Mouse (Mus musculus) frontal cortex, postnatal 25 days (tissue): Measurements from ENCODE around the gene Olfr222.
"Not testable (repeated sequence)": the region's sequence is repeated elsewhere in the genome, so short reads cannot be mapped to it uniquely, and the experiment has no call there.

Experiments
- DNase-seq, 2 experiments: peaks; one replicate each; pipeline ENCODE4 v3.0.0; 2022; ENCODE audit warnings: low spot score in 2 of 2

Olfr222 gene

DNA sequence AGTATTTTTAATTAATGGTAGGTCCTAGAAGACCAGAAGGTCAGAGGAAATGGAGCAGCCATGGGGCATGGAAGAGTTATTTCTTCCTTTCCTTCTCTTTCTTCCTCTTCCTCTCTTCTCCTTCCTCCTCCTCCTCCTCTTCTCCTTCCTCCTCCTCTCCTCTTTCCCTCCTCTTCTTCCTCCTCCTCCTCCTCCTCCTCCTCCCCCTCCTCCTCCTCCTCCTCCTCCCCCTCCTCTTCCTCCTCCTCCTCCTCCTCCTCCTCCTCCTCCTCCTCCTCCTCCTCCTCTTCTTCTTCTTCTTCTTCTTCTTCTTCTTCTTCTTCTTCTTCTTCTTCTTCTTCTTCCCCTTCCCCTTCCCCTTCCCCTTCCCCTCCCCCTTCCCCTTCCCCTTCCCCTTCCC, at the start of gene Olfr222:
Olfr222 (minus strand) TSS at position 101 of the 400 bp plus-strand sequence.
- DNase-seq = not testable (repeated sequence)

DNA sequence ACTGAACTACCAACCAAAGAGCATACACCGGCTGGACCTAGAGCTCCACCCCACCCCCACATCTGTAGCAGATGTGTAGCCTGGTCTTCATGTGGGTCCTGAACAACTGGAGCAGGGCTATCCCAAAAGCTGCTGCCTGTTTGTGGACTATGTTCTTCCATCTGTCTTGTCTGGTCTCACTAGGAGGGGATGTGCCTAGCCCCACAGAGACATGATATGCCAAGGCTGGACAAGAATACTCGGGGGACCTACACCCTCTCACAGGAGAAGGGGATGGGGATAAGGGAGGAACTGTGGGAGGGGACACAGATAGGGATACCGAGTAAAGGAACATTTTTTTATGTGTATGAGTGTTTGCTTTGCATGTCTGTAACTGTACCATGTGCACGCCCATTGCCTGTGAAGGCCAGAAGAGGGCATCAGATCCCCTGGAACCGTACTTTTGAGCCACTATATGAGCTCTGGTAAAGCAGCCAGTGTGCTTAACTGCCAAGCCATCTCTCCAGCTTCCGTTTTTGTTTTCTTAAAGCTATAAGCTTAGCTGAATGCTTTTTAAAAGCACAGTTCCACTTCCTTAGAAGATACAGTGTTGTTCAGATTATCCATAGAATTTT, 48.1 kb upstream of the Olfr222 start:
- DNase-seq = peak; percentile 19 to 37

DNA sequence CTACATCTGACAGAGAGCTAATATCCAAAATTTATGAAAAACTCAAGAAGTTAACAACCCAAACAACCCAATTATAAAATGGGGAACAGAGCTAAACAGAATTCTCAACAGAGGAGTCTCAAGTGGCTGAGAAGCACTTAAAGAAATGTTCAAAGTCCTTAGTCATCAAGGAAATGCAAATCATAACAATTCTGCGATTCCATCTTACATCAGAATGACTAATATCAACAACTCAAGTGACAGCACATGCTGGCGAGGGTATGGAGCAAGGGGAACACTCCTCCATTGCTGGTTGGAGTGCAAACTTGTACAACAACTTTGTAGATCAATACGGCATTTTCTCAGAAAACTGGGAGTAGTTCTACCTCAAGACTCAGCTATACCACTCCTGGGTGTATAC, 46.2 kb upstream of the Olfr222 start:
- DNase-seq = no peak

DNA sequence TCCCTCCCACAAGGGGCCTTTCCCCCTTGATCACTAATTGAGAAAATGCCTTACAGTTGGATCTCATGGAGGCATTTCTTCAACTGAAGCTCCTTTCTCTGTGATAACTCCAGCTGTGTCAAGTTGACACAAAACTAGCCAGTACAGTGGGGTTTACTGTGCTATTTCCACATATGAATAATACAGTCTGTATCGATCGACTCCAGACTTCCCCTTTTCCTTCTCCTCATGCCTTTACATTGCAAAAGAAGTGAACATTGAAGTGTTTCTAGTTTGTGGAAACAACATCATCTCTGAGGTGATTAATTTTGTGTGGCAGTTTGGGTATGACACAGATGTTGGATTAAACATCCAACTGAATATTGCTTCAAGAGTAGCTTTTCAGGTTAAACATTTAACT, 41.0 kb upstream of the Olfr222 start:
- DNase-seq = not testable (repeated sequence)

DNA sequence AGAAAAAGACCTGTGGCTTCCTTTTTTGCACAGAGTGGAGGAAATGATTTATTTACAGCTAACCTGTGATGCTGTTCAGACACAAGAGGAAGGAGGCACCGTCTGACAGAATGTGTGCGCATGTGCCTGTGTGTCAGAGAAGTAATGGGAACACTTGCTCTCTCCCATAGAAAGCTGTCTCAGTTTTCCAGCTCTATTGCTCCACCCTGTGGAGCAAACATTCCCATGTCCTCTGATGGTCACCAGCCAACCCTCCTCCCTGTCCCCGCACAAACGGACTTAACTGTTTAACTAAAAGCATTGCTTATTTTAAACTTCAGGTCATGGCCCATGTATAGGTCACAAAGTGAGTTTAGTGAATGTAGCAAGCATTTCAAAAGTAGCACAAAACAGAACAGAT, 38.1 kb upstream of the Olfr222 start:
- peak in 1 of 2 experiments; percentile 16 for DNase-seq

DNA sequence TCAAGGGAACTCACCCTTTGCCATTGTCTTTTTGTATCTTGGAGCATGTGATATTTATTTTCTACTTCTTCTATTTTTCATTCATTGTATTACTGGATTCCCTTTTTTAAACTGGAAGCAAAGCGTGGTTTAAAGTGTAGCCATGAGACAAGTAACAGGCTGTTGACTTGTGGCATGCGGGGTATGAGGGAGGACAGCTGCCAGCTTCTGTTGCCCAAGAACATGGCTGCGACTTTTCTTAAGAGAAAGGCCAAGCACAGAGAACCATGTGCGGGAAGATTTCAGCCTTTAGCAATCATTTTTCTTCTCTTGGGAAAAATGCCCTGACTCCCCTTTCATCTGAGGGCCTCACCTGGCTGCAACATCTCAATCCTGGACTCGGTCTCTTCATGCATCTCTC, 35.6 kb upstream of the Olfr222 start:
- DNase-seq = no peak

DNA sequence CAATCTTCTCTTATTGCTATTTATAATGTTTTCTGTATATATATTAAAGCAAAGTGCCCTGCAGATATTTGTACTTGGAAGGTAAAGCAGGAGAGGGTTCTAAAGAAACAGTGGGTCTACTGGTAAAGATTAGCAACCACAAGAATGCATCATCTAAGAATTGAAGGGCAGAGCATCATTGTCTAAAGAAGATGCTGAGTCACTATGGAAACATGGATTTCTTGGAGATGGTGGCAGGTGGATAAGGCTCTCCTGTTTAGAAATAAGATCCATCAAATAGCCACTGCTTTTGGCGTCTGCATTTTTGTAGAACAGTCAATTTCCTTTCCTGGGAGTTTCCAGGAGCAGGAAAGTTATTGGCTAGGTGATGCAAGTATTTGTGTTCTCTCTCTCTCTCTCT, 26.3 kb upstream of the Olfr222 start:
- no peak for DNase-seq

DNA sequence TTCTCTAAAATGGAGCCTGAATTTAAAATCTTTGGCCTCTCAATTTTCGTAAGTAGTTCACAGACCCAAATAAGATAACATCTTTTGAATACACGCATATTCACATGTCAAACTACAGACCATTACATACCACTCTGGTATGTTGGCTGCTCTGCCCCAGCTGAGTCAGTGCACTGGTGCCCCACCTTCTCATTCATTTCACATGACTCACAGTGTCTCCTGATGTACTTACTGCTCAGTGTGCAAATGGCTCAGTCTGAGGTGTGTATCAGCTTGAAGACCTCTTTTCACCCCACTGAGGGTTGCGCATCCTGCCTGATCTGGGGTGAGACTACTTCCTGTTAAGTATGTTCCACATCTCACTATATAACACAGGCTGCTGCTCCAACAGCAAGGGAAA, 24.8 kb upstream of the Olfr222 start:
- no peak for DNase-seq

DNA sequence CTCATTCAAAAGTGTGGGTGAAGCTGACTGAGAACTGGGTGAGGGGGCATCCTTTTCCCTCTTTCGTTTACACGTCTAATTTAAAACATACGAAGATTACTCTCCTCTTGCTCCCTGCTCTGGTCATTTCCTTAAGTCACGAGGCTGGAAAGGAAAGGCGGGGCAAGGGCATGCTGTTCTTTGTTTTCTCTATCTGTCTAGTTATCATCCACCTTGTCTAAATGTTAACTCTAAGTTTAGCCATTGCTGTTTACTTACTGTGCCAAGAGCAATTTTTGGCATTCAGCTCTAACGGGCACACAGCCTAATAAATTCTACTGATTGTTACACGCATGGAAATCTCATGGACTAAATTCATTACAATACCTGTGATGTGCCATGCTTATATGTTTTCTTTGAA, 23.2 kb upstream of the Olfr222 start:
- no peak for DNase-seq

DNA sequence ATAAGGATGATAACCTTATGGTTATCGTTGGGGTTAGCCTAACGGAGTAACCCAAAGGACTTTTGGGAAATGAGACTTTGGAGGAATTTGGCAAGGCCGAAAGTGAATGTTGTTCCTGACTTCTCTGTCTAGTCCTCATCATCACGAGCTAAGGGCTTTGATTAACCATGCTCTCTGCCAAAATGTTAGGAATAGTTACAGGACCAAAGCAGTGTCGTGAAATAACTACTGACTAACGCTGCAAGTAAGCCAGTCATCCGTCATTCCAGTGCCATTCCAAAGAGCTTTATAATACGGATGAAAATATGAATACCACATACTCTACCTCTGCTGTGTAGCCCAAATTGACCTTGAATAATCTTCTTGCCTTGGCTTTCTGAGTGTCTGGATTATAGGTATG, 20.9 kb upstream of the Olfr222 start:
- DNase-seq = no peak

DNA sequence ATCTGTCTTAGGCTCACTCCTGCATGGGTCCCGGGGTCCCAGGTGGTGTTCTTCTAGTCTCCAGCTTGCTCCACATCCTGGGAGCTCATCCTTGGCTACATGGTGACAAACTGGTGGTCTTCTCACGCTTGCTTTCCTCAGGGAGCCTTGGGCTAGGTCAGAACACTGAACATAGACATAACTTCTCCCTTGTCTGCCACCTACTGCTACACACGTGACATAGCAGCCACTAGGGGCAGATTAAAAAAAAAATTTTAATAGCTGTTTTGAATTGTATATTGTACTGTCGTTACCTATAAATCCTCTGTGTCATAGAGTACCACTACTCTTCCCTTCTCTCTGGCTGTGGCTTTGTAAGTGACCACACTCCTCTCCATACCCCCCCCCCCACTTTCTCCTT, 20.1 kb upstream of the Olfr222 start:
- DNase-seq = no peak

DNA sequence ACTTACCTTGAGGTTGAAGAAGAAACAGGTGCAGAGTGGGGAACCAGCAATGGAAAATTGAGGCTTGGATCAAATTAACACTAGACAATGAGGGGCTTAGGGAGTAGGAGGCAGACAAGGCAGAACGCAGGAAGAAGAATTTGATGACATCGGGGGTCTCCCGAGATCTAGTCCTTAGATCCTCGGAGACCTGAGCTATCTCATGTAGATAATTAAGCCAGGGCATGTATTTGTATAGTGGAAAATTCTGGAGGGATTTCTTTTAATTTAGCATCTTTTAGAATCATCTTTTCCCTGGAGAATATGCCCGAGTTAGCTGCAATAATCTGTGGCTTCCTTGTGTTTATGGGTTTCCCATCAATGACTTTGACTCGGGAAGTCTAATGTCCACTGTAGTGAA, 17.2 kb upstream of the Olfr222 start, which contains the start of gene Olfr223:
Olfr223 (minus strand) TSS at position 101 of the 400 bp plus-strand sequence.
- DNase-seq = no peak

DNA sequence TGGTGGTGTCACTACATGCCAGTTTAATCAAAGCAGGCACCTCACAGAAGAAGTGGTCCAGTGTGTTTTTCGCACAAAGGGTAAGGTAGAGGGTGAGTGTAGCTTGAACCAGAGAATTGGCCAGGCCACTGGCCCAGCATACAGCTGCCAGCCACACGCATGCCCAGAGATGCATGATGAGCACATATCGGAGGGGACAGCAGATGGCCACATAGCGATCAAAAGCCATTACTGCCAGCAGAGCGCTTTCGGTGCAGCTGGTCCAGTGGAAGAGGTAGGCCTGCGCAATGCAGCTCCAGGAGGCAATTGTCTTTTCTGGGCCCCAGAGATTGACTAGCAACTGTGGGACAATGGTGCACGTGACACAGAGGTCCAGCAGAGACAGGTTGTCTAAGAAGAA, 13.5 kb upstream of the Olfr222 start:
- no peak for DNase-seq

DNA sequence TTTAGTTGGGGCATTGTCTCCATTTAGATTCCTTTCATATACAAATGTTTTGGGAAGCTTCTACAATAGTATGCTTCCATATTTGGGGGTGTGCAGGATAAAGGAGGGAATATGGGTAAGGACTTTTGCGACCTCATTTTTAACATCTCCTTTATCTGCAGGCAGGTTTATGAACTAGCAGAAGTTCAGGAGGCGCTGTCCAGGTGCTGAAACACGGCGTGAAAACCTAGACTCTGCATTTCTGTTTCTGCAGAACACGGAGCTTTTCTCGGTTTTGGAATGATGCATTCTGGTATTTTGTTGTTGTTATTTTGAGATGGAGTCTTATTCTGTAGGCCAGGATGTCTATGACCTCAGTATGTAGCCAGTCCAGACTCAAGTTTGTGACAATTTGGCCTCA, 8.5 kb upstream of the Olfr222 start:
- no peak for DNase-seq

DNA sequence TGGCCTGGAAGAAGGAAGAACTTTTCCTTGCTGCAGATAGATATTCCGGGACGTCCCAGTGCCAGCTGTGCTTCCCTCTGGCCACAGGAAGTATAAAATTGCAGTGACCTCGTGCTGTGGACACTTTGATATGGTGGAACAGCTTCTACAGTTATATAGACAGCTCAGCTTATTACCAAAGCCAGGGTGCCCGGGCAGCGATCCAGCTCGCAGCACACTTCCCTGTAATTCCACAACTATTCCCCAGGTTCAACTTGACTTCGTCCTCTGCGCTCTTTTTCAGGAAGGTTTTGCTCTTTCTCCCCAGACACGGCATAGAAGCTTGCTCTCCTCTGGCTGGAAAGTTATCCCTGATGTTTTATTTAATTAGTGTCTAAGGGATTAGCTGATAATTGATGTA, 309 bp downstream of the Olfr222 start:
- DNase-seq = no peak

DNA sequence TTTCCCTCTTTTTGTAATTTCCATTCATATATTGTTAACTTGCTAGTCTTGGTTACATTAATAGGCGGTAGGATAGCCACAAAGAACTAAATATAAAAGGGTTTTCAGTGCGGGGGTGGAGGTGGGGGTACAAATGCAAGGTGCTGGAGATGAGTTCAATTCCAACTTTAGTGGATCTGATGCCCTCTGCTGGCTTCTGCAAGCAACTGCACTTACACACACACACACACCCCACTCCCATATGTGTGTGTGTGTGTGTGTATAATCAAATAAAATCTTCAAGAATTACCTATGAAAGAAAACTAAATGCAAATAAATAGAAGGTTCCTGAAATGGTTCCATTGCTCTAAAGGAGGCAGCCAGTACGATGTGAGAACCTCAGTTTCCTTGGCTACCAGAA, 6.7 kb downstream of the Olfr222 start:
- no peak for DNase-seq

DNA sequence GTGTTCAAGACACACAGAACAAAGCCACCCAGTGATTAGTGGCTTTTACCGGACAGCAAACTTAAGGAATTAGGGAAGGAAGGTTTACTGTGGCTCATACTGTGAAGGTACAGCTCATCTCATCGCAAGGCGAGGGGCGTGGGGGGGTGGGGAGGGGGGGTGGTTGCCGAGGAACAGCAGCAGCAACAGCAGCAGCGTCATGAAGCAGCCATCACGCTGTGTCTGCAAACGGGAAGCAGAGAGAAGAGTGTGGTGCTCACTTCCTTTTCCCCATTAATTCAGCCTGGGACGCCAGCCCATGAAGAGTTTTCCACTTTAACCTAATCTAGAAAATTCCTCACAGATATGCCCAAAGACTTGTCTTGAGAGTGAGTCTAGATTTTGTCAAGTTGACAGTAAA, 13.2 kb downstream of the Olfr222 start:
- DNase-seq = no peak

DNA sequence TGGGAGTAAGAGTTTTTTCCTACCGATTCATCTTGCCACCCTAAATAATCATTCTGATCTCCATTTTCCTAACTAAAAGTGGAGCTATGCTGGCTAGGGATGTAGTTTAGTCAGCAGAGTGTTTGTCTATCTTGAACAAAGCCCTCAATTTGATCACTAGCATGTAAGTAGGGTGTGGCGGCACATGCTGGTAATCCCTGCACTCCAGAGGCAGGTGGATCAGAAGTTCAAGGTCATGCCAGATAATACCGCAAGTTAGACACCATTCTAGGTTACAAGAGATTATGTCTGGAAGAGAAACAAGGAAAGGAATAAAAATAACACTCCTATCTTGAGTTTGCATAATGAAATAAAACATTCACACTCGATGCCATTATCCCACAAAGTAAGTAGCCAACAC, 13.7 kb downstream of the Olfr222 start:
- no peak for DNase-seq

DNA sequence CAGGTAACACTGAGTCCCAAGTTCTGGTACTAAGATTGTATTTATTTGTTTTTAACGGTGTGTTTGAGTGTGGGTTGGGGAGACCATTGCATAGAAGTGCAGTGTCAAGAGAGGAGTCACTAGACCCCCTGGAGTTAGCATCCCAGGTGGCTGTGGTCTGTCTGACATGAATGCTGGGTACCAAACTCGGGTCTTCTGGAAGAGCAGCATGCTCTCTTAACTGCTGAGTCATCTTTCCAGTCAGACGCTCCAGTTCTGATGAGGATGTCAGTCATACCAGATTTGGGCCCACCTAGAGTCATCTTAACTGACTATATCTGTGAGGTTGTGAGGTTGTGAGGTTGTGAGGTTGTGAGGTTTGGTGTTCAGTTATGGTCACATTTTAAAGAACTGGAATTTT, 15.1 kb downstream of the Olfr222 start:
- DNase-seq = no peak

DNA sequence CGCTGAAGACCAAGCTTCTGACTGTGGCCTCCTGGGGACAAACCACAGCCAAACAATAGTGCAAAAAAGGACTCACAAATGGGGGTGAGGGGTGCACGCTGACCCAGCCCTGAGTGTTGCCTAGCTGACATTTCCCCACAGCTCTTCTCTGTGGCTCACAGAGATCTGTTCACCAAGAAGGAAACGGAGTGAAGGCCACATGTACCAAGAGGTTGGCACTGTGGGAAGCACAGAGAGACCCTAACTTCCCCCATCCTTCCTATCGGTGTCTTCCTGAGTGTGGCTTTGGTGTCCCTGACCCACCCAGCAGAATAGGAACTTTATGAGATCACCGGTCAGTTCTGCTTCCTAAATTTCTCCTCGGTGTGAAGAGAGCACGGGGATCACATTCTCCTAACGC, 21.5 kb downstream of the Olfr222 start:
- DNase-seq = no peak

DNA sequence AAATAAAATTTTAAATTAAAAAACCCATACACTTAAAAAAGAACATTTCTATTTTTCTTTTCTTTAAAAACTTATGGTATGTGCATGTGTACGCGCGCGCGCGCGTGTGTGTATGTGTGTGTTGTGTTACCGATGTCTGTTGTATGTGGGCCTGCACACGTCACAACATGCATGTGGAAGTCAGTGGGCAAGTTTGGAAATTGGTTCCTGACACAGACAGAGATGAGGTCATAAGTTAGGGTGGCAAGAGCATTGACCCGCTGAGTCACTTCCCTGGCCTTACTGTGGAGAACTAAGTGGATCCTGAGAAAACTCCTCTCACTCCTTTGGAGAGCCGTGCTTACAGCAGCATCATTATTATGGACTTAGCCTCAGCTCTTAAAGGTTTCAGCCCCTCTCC, 21.9 kb downstream of the Olfr222 start:
- DNase-seq = no peak

DNA sequence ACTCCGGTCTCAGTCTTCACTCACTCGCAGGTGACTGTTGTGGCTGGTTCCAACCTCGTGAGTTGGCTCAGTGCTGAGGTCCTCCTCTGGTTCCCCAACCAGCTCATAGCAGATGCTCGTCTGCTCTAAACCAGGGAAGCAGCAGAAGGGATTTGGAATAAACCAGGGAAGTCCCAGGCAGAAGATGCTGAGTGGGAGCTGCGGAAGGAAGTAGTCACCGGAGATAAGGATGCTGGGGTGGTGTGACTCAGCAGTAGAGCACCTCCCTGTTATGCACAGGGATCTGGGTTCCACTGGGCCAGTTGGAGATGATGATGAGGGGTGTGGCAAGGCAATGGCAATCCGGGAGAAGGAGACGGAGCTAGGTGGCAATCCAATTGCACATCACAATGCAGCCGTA, 32.0 kb downstream of the Olfr222 start:
- DNase-seq = no peak

DNA sequence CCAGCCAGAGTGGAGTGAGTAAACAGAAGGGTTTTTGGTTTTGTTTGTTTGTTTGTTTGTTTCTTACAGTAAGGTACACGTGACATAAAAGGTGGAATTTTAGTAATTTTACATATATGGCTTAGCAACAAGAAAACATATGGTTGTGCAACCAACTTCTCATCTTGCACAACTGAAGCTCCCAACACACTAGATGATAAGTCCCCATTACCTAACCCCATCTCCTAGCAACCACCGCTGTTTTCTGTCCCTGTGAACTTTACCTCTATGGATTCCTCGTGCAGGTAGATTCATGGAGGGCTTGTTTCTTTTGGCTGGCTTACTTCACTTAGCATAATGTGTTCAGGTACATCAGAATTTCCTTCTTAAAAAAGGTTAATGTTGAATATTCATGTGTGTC, 32.7 kb downstream of the Olfr222 start:
- DNase-seq = no peak

DNA sequence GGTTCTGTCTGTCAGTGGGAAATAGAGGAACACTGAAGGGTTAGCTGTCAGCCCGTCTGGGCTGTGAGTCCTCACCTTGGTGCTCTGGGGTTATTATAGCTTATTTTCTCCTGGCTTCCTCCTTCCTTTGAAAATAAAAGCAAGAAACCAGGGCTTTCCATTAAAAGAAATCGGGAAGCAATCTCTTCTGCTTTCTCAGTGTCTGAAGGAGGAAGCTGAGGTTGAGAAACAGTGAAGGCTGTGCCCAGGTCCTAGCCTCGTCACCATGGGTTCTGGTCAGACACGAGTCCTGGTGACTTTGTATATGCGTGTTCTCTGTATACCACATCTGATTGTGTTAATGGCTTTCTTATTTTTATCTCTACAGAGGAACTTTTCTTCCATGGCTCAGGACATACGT, 33.6 kb downstream of the Olfr222 start:
- DNase-seq = no peak
